Mouse (Mus musculus): ENCODE data around the gene Gm10058.
"Not testable (repeated sequence)": the region's sequence is repeated elsewhere in the genome, so short reads cannot be mapped to it uniquely, and the experiment has no call there.

Gm10058 gene

GRCm38 (mm10) chrX:27946785-27947184 lies at the start of gene Gm10058:
TSS of gene Gm10058 (minus strand) at chrX:27946885.
- DNase-seq (ENCODE audit: low read depth, low spot score): not testable (repeated sequence)

Measured in brain, embryonic 18.5 days (tissue).